Mouse (Mus musculus) embryo, embryonic 11 days (tissue): Measurements from ENCODE around the gene Fbxw11.
"Not testable (repeated sequence)": the region's sequence is repeated elsewhere in the genome, so short reads cannot be mapped to it uniquely, and the experiment has no call there.

Source experiments
- DNase-seq: peaks from one replicate; pipeline ENCODE4 v3.0.0-alpha.2; 2015

Fbxw11 gene

GRCm38 (mm10) chr11:32642249-32642876, at the start of gene Fbxw11:
Gene Fbxw11, plus strand, starts transcription at chr11:32642724.
- peak; percentile 98 for DNase-seq

DNA sequence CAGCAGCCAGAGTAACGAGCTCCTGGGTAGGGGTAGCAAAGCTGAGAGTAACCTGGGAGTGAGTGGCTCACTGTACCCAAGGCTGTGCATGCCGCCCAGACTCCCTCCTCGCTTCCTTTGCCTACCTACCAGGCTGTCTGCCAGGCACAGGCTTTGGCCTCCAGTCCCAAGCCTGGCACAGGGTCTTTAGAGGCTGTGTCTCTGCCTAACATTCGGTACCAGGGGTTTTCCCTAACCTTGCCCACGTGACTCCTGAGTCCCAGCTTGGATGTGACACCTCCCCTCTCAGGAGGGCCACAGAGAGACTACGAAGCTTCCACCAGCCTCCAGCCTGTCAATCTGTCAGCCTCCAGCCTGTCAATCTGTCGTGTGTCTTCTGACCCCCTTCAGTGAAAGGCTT, 49.4 kb upstream of the Fbxw11 start:
- no peak for DNase-seq

DNA sequence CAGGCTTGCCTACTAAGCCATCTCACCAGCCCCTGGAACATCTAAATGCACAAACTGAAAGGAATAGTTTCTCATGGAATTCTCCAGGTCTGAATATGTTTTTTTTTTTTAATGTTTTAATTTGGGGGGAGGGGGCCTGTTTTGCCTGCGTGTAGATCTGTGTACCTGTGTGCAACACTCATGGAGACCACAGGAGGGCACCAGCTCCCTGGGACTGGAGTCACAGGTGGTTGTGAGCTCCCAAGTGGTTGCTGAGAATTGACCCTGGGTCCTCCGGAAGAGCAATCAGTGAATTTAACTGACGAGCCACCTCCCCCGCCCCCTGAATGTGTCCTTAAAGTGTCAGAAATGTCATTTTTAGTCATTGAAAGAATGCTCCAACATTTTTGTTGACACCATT, 48.4 kb upstream of the Fbxw11 start:
- DNase-seq: no peak

DNA sequence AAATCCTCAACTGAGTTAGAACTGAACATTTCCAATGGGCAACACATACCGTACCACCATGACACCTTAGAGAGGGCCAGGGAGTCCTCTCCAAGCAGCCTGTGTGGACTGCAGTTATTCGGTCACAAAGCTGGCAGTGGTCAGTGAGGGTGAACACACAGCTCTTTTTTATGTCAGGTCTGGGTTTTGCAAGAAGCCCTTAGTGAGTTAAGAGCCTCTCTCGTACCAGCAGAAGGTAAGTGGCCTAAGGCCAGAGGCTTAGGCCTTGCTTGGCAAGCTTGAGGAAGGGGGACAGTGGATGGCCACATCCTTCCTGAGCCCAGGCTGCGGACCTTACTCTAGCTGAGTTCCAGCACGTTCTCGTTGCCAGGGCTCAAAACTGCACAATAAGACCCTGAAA, 42.2 kb upstream of the Fbxw11 start:
- no peak for DNase-seq

GRCm38 (mm10) chr11:32601528-32602323, 40.8 kb upstream of the Fbxw11 start:
- peak; percentile 60 for DNase-seq

DNA sequence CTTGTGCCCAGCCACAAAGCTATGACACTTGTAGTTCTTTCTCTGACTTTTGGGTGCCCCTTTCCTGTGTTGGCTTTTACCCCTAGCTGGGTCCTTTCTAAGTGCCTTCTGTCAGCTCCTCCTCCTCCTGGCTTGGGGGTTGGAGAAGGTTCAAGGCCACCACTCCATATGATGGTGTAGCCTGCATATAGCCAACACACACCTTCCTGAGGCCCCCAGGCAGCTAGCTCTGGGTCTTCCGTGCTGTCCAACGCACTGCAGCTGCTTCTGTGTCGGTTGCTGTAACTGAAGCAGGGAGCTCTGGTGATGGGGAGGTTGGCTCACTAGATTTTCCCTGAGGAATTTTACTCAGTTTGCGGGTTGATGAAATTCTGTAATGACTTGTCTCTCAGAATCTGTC, 37.9 kb upstream of the Fbxw11 start:
- no peak for DNase-seq

- DNase-seq: no peak
Observed at GRCm38 (mm10) chr11:32605131-32605860, 37.2 kb upstream of the Fbxw11 start.

GRCm38 (mm10) chr11:32605907-32606306, 36.6 kb upstream of the Fbxw11 start:
- no peak for DNase-seq

DNA sequence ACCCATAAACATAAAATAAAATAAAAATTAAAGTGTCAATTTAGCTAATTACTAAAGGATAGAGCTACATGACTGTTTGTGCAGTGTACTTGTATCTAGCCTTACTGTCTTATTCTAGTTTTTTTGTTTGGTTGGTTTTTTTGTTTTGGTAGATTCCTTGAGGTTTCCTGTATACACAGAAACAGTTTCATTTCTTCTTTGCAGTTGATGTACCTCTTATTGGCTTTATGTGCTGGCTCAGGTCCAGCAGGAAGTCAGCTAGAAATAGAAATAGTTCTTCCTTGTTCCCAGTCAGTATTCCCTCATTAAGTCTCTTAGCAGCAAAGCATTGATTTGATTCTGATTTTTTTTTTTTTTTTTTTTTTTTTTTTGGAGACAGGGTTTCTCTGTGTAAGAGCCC, 35.2 kb upstream of the Fbxw11 start:
- no peak for DNase-seq

GRCm38 (mm10) chr11:32610616-32611015, 31.9 kb upstream of the Fbxw11 start:
- no peak for DNase-seq

GRCm38 (mm10) chr11:32612304-32612703, 30.2 kb upstream of the Fbxw11 start:
- DNase-seq: no peak

- DNase-seq: no peak
Observed at GRCm38 (mm10) chr11:32614463-32614862, 28.1 kb upstream of the Fbxw11 start.

DNA sequence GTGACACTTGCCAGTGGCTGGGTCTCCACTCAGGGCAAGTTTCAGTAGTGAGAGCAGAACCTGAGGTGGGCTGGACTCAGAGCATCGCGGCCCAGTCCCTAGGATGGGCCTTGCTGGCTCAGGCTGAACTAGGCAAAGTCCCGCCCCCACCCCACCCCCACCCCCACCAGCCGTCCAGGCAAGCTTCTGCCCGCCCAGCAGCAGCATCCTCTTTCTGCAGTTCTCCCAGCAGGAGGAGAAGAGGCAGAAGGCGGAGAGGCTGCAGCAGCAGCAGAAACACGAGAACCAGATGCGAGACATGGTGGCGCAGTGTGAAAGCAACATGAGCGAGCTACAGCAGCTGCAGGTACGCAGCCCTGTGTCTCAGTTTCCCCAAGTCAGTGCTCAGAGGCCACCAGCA, 27.0 kb upstream of the Fbxw11 start:
- DNase-seq: peak; percentile 52

DNA sequence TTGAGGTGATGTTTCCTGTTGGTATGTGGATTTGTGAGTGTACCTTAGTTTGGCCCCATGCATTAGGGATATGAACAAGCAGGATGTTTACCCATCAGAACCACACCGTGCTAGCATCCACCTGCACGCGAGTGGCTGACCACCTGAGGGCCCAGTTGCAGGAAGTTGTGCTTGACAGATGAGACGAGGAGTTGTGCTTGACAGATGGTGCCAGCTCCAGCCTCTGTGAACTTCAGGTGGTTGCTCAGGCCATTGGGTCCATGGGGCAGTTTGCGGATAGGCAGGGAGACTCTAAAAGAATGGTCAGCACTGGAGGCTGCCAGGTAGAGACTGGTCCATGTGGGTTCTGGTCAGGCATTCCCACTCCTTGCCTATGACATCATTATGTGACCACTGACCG, 26.4 kb upstream of the Fbxw11 start:
- DNase-seq: no peak

- no peak for DNase-seq
Observed at GRCm38 (mm10) chr11:32618036-32618435, 24.5 kb upstream of the Fbxw11 start.

- not testable (repeated sequence) for DNase-seq
Observed at GRCm38 (mm10) chr11:32618641-32619040, 23.9 kb upstream of the Fbxw11 start.

DNA sequence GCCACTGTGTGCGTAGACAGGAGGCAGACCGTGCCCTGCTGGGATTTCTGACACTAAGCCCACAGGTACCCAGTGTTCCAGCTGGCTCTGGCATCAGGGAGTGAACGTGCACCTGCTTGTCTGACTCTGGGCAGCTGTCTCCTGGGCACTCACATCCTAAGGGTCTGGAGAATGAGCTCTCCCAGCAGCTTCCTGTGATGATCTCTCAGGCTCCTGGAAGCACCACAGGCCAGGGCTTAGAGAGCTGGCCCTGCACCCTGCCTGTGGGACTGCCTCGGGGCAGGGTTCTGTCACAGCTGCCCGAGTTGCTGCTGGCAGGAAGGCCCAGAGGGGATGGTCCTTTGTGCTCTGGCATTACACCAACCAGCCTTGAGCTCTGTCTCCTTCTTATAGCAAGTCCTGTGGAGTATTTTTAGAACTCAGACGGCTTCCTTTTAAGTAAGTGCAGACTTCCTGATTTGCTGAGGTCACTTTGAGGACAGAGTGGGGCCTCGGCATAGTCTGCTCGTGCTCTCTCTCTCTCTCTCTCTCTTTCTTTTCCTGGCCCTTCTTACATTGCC, 23.2 kb upstream of the Fbxw11 start:
- DNase-seq: peak; percentile 50

- no peak for DNase-seq
Observed at GRCm38 (mm10) chr11:32619866-32620456, 22.6 kb upstream of the Fbxw11 start.

- DNase-seq: no peak
Observed at GRCm38 (mm10) chr11:32621831-32622478, 20.6 kb upstream of the Fbxw11 start.

DNA sequence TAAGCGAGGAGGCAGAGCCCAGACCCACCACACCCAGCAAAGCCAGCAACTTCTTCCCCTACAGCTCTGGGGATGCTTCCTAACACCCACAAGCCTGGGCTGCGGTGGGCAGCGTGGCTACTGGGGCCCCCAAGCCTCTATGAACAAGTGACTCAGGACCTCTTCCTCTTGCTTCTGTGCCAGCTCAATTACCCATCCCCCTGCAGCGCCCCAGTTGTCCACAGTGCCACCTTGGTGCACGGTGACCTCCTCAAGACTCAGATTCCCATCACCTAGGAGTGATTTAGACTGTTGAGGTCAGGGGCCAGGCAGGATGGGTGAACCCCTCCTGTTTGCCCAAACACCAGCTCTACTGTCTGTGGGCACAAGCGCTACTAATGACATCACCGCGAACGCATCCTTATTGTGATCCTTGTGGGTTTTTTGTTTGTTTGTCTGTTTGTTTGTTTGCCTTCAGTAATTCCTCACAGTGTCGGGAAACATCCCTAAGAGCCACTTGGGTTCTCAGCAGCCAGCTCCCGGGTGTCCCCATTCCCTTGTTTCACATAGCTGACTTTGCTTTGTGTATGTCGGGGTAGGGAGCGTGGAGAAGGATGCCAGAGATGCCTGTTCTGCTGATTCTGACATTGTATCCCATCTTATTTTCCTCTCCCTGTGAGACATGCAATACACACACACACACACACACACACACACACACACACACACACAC, 19.9 kb upstream of the Fbxw11 start:
- DNase-seq: no peak

- no peak for DNase-seq
Observed at GRCm38 (mm10) chr11:32623236-32623635, 19.3 kb upstream of the Fbxw11 start.

GRCm38 (mm10) chr11:32623912-32624311, 18.6 kb upstream of the Fbxw11 start:
- DNase-seq: no peak
